Comparison of ENCODE assay signal across 11 mouse cellular contexts in the genomic region with DNA sequence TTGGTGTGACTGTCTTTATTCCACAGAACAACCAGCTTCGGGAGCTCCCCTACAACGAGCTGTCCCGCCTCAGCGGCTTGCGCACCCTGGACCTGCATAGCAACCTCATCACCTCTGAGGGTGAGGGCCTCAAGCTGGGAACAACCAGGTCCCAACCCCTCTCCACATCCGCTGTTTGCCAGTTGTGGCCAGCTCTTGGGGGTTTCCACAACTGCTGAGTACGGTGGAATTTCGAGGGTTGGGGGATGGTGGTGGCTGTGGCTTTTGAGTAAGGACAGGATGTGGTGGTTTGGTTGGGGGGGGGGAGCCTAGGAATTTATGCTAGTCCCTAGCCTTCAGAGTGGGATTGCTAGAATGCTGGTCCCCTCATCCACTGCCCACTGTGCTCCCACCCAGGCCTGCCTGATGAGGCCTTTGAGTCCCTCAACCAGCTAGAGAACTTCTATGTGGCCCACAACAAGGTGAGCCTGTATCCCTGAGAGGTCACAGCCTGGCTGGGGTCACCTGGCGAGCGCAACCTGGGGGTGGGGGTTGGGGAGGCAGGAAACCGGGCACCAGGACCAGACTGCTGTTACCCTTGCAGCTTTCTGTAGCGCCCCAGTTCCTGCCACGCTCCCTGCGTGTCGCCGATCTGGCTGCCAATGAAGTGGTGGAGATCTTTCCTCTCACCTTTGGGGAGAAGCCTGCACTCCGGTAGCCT. TPM values are rescaled to one million over a fixed set of nuclear protein-coding genes. Genes with fewer than 3 reads are reported as not detected.
A peak's percentile ranks its signal among the peaks of the same experiment; 100 is the strongest.
DNase-seq lines count a peak whose midpoint lies in the region; ATAC-seq and TF ChIP-seq lines count a peak whose summit lies in the region.
"Had no signal": no experiment of that assay in that cellular context is flagged by ENCODE, and none has a peak within 500 bp of the region (broad histone marks: within the 10 kb centered on the region; RNA-seq: fewer than 3 reads in every experiment).

No protein-coding gene starts in this region.

- TF ChIP-seq CTCF in lung, embryonic 14.5 days (IDR thresholded peaks at IDR 0.05; ENCODE audit: low read depth), result no peak
- TF ChIP-seq CTCF in ES-Bruce4 (IDR thresholded peaks at IDR 0.05; ENCODE audit: low read depth, low read length), result no peak
- no peak for TF ChIP-seq CTCF in thymus, adult 2 months (IDR thresholded peaks at IDR 0.05; ENCODE audit: borderline replicate concordance, control insufficient read depth, extremely low read depth, insufficient read depth, low read length, poor library complexity)

- WGBS in lung, embryonic 14.5 days, result 43% methylated on average over 17 of the region's 17 CpGs
- WGBS in thymus, adult 2 months, result 2% methylated on average over 17 of the region's 17 CpGs
- WGBS in forebrain, embryonic 15.5 days, result 76% methylated on average over 17 of the region's 17 CpGs

- no peaks in the 10 kb centered on the region for H3K27me3 ChIP-seq in lung, embryonic 14.5 days (ENCODE audit: insufficient read depth, low read length)
- no peaks in the 10 kb centered on the region for H3K27me3 ChIP-seq in ES-Bruce4 (ENCODE audit: control insufficient read depth, insufficient read depth, low read length, poor library complexity, severe bottlenecking)
- no peaks in the 10 kb centered on the region for H3K27me3 ChIP-seq in thymus, adult 2 months (ENCODE audit: control insufficient read depth, insufficient read depth, low read length)
- no peaks in the 10 kb centered on the region for H3K27me3 ChIP-seq in forebrain, embryonic 15.5 days

- 0 out of 2 replicates have a peak, but pooled peaks cover 4% of the 10 kb centered on the region for H3K4me1 ChIP-seq in lung, embryonic 14.5 days (ENCODE audit: insufficient read depth)
- H3K4me1 ChIP-seq in ES-Bruce4 (ENCODE audit: control insufficient read depth, insufficient read depth, low read length), result no peaks in the 10 kb centered on the region
- peaks cover 46% of the 10 kb centered on the region for H3K4me1 ChIP-seq in thymus, adult 2 months (replicated peaks; ENCODE audit: control insufficient read depth, insufficient read depth, low read length)
- H3K4me1 ChIP-seq in forebrain, embryonic 15.5 days, result 0 out of 2 replicates have a peak, but pooled peaks cover 5% of the 10 kb centered on the region
- H3K4me1 ChIP-seq: liver, embryonic 15.5 days had no signal

- no peak overlapping the region for H3K27ac ChIP-seq in lung, embryonic 14.5 days (ENCODE audit: low read depth)
- no peak overlapping the region for H3K27ac ChIP-seq in ES-Bruce4 (ENCODE audit: insufficient read depth, low read length)
- peak overlapping the region; percentile 52; the same call in 1 of the 2 replicates for H3K27ac ChIP-seq in thymus, adult 2 months (ENCODE audit: control insufficient read depth, insufficient read depth, low read length)
- no peak overlapping the region for H3K27ac ChIP-seq in forebrain, embryonic 15.5 days (replicated peaks)
- H3K27ac ChIP-seq: layer of hippocampus, adult 2 months; liver, embryonic 15.5 days had no signal

- no peak overlapping the region for H3K9ac ChIP-seq in lung, embryonic 14.5 days
- peak overlapping the region; percentile 19; the same call in 1 of the 2 replicates for H3K9ac ChIP-seq in ES-Bruce4 (ENCODE audit: low read depth, poor library complexity, severe bottlenecking)
- no peak overlapping the region for H3K9ac ChIP-seq in forebrain, embryonic 15.5 days (replicated peaks)
- H3K9ac ChIP-seq: liver, embryonic 15.5 days had no signal

- no peak overlapping the region; the same call in 1 of the 2 replicates for H3K4me2 ChIP-seq in lung, embryonic 14.5 days
- no peak overlapping the region for H3K4me2 ChIP-seq in forebrain, embryonic 15.5 days (replicated peaks)
- H3K4me2 ChIP-seq: heart, embryonic 11.5 days; liver, embryonic 15.5 days had no signal

- ATAC-seq in lung, embryonic 14.5 days (ENCODE audit: insufficient read depth), result peak; percentile 45
- ATAC-seq in hematopoietic stem cell, adult 5-6 weeks (replicated peaks in 1 of 2; ENCODE audit: insufficient read depth in 1 of 2, low FRiP score in 2 of 2, low TSS enrichment in 1 of 2, low read depth in 1 of 2, poor library complexity in 2 of 2, severe bottlenecking in 2 of 2), result peak; percentile 74 to 76
- ATAC-seq in forebrain, embryonic 15.5 days (replicated peaks), result no peak

- no peak for TF ChIP-seq EP300 in ES-Bruce4 (IDR thresholded peaks at IDR 0.05; ENCODE audit: insufficient read depth, low read depth, low read length)

- TF ChIP-seq POLR2A in ES-Bruce4 (IDR thresholded peaks at IDR 0.05; ENCODE audit: insufficient read depth, low read length), result no peak
- no peak for TF ChIP-seq POLR2A in thymus, adult 2 months (IDR thresholded peaks at IDR 0.05; ENCODE audit: control insufficient read depth, extremely low read depth, insufficient read depth, low read length, poor library complexity)

- H3K9me3 ChIP-seq in lung, embryonic 14.5 days (ENCODE audit: low read depth, low read length), result no peaks in the 10 kb centered on the region
- H3K9me3 ChIP-seq in ES-Bruce4 (replicated peaks; ENCODE audit: control insufficient read depth, insufficient read depth, low read length, poor library complexity, severe bottlenecking), result no peaks in the 10 kb centered on the region
- no peaks in the 10 kb centered on the region for H3K9me3 ChIP-seq in forebrain, embryonic 15.5 days
- H3K9me3 ChIP-seq: liver, embryonic 15.5 days had no signal

- H3K4me3 ChIP-seq in lung, embryonic 14.5 days (ENCODE audit: low read depth, low read length), result no peak overlapping the region
- H3K4me3 ChIP-seq in ES-Bruce4 (ENCODE audit: low read depth, low read length), result no peak overlapping the region; the same call in 1 of the 2 replicates
- peak overlapping the region; percentile 0; the same call in 1 of the 2 replicates for H3K4me3 ChIP-seq in thymus, adult 2 months (ENCODE audit: control insufficient read depth, insufficient read depth, low read length)
- no peak overlapping the region for H3K4me3 ChIP-seq in forebrain, embryonic 15.5 days
- H3K4me3 ChIP-seq: erythroblast, embryonic 14.5 days; layer of hippocampus, adult 2 months; liver, embryonic 15.5 days had no signal

- peak; percentile 52 for DNase-seq in lung, embryonic 14.5 days
- no peak for DNase-seq in lung, postnatal 14 days
- peak; percentile 66 for DNase-seq in thymus, adult 2 months
- no peak for DNase-seq in frontal cortex, postnatal 10 days (ENCODE audit: low spot score in 2 of 2)

- H3K36me3 ChIP-seq in lung, embryonic 14.5 days (ENCODE audit: insufficient read depth), result 0 out of 2 replicates have a peak, but pooled peaks cover 8% of the 10 kb centered on the region
- peaks cover under 1% of the 10 kb centered on the region; the same call in 1 of the 2 replicates for H3K36me3 ChIP-seq in ES-Bruce4 (ENCODE audit: control insufficient read depth, insufficient read depth, low read length, poor library complexity, severe bottlenecking)
- H3K36me3 ChIP-seq in thymus, adult 2 months (ENCODE audit: control insufficient read depth, insufficient read depth, low read length), result no peaks in the 10 kb centered on the region
- peaks cover 2% of the 10 kb centered on the region; the same call in 1 of the 2 replicates for H3K36me3 ChIP-seq in forebrain, embryonic 15.5 days
- H3K36me3 ChIP-seq: liver, embryonic 15.5 days had no signal

RNA-seq across cellular contexts. Expression of a gene that starts 1.6 kb away (rescaled TPM):
- polyA plus RNA-seq in lung, embryonic 14.5 days (2014; fragmentation: Nextera tagmentation; extraction: Ambion mirVana), result 0.22 and 0.34 TPM in 2 replicates
- polyA plus RNA-seq in ES-Bruce4 (2011; ENCODE audit: insufficient read depth, insufficient read length, low read depth, missing spikeins), result 0.33 TPM in 1 of 2 replicates, not detected in the other
- total RNA-seq in hematopoietic stem cell, adult 5-6 weeks (2017), result 1.4 and 2.7 TPM in 2 replicates
- 6.6 and 7.7 TPM in 2 replicates for polyA plus RNA-seq in thymus, adult 2 months (2012; rRNA removed)
- 0.32 TPM in 2 replicates for polyA plus RNA-seq in forebrain, embryonic 15.5 days (2015; fragmentation: Nextera tagmentation; extraction: Ambion mirVana)
- total RNA-seq: layer of hippocampus, adult 2 months had no signal
- polyA plus RNA-seq: erythroblast, embryonic 14.5 days; liver, embryonic 15.5 days had no signal

RNA-seq across cellular contexts. Expression of a gene that starts 20.4 kb away (rescaled TPM):
- polyA plus RNA-seq in lung, embryonic 14.5 days (2014; fragmentation: Nextera tagmentation; extraction: Ambion mirVana), result 17.3 and 23.6 TPM in 2 replicates
- 18.0 and 27.2 TPM in 2 replicates for polyA plus RNA-seq in ES-Bruce4 (2011; ENCODE audit: insufficient read depth, insufficient read length, low read depth, missing spikeins)
- 5.8 and 7.0 TPM in 2 replicates for total RNA-seq in hematopoietic stem cell, adult 5-6 weeks (2017)
- 49.8 and 54.6 TPM in 2 replicates for polyA plus RNA-seq in thymus, adult 2 months (2012; rRNA removed)
- polyA plus RNA-seq in forebrain, embryonic 15.5 days (2015; fragmentation: Nextera tagmentation; extraction: Ambion mirVana), result 32.4 and 34.8 TPM in 2 replicates

RNA-seq across cellular contexts. Expression of a gene that starts 20.5 kb away (rescaled TPM):
- 0.66 and 0.99 TPM in 2 replicates for polyA plus RNA-seq in lung, embryonic 14.5 days (2014; fragmentation: Nextera tagmentation; extraction: Ambion mirVana)
- 3.8 and 4.7 TPM in 2 replicates for polyA plus RNA-seq in ES-Bruce4 (2011; ENCODE audit: insufficient read depth, insufficient read length, low read depth, missing spikeins)
- total RNA-seq in hematopoietic stem cell, adult 5-6 weeks (2017), result 2.7 and 3.8 TPM in 2 replicates
- polyA plus RNA-seq in thymus, adult 2 months (2012; rRNA removed), result 1.9 and 2.4 TPM in 2 replicates
- polyA plus RNA-seq in forebrain, embryonic 15.5 days (2015; fragmentation: Nextera tagmentation; extraction: Ambion mirVana), result 2.4 and 2.7 TPM in 2 replicates
- polyA plus RNA-seq: erythroblast, embryonic 14.5 days had no signal

RNA-seq across cellular contexts. Expression of a gene that starts 22.8 kb away (rescaled TPM):
- 9.5 and 10.8 TPM in 2 replicates for polyA plus RNA-seq in lung, embryonic 14.5 days (2014; fragmentation: Nextera tagmentation; extraction: Ambion mirVana)
- polyA plus RNA-seq in ES-Bruce4 (2011; ENCODE audit: insufficient read depth, insufficient read length, low read depth, missing spikeins), result 43.4 and 44.0 TPM in 2 replicates
- total RNA-seq in hematopoietic stem cell, adult 5-6 weeks (2017), result 21.0 and 23.1 TPM in 2 replicates
- polyA plus RNA-seq in thymus, adult 2 months (2012; rRNA removed), result 190 and 211 TPM in 2 replicates
- polyA plus RNA-seq in forebrain, embryonic 15.5 days (2015; fragmentation: Nextera tagmentation; extraction: Ambion mirVana), result 17.8 and 19.3 TPM in 2 replicates

RNA-seq across cellular contexts. Expression of a gene that starts 57.7 kb away (rescaled TPM):
- polyA plus RNA-seq in lung, embryonic 14.5 days (2014; fragmentation: Nextera tagmentation; extraction: Ambion mirVana), result 2.8 and 4.2 TPM in 2 replicates
- 3.0 and 4.3 TPM in 2 replicates for polyA plus RNA-seq in ES-Bruce4 (2011; ENCODE audit: insufficient read depth, insufficient read length, low read depth, missing spikeins)
- not detected in 2 replicates for total RNA-seq in hematopoietic stem cell, adult 5-6 weeks (2017)
- polyA plus RNA-seq in thymus, adult 2 months (2012; rRNA removed), result 5.5 and 8.5 TPM in 2 replicates
- 6.2 and 7.1 TPM in 2 replicates for polyA plus RNA-seq in forebrain, embryonic 15.5 days (2015; fragmentation: Nextera tagmentation; extraction: Ambion mirVana)
- polyA plus RNA-seq: erythroblast, embryonic 14.5 days had no signal

Comparison
In these comparisons a context has a peak if more than half of its experiments do, and no peak if none do; other contexts are left out.
1. DNase-seq: peak in lung, embryonic 14.5 days (single experiment) and thymus, adult 2 months (single experiment); none in lung, postnatal 14 days (single experiment) and frontal cortex, postnatal 10 days (0 of 2).